Mouse (Mus musculus) left cerebral cortex, adult 2 months (tissue): ENCODE measurements around the gene Gm21970. TPM values are rescaled to one million over a fixed set of nuclear protein-coding genes. Genes with fewer than 3 reads are reported as not detected.

ENCODE experiments used
- DNase-seq, 2 experiments: peaks; one replicate each; pipeline ENCODE4 v3.0.0; 2021 to 2022; ENCODE audit warnings: low spot score in 2 of 2, mixed read lengths in 1 of 2; ENCODE audit errors: extremely low spot score in 1 of 2
- H3K27ac ChIP-seq: fragments of 200-600 bp; 2 replicates; pipeline ENCODE4 v1.8.1; 2022
- H3K4me3 ChIP-seq: fragments of 200-600 bp; 2 replicates; pipeline ENCODE4 v1.8.1; 2022
- CTCF ChIP-seq: fragments of 200-600 bp; IDR thresholded peaks from 2 replicates; pipeline ENCODE4 v1.8.1; 2022; ENCODE audit warnings: antibody characterized with exemption, mild to moderate bottlenecking, moderate library complexity
- intact Hi-C: fragments of 180-260 bp; cut with DNase I; formaldehyde crosslinking; loops from one replicate; pipeline ENCODE4 v1.15.1; 2025
- total RNA-seq, 2 experiments: library from RNA; stranded (reverse); gene quantifications; 2 replicates each; pipeline ENCODE4 v1.2.3; 2021

The Gm21970 gene
- total RNA-seq, 2 experiments from 2014 or later = not detected

DNA sequence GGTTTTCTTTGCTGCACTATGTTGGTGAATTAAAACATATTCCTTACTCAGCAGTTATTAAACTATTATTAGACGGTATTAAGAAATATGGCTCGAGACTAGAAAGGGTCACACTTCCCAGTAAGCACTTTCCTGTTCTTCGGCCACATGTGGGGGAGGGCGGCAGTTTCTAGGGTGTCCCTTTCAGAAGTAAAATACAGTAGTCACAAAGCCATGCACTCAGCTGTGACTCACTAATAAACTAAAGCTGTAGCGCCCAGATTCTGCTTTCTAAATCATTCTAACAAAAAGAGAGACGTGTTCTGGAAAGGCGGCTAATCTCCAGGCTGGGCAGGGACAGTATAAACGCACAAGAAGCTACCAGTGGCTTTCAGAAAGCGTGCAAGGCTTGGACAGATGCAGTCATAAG lies 70.3 kb downstream of the Gm21970 start:
- no peak overlapping the region for H3K27ac ChIP-seq
- DNase-seq = no peak
- no peak overlapping the region for H3K4me3 ChIP-seq
- no peak for TF ChIP-seq CTCF
- intact Hi-C loops = loop anchor here (5.0 kb wide), 1 partner anchor 104 kb away; no protein-coding TSS in a partner anchor

DNA sequence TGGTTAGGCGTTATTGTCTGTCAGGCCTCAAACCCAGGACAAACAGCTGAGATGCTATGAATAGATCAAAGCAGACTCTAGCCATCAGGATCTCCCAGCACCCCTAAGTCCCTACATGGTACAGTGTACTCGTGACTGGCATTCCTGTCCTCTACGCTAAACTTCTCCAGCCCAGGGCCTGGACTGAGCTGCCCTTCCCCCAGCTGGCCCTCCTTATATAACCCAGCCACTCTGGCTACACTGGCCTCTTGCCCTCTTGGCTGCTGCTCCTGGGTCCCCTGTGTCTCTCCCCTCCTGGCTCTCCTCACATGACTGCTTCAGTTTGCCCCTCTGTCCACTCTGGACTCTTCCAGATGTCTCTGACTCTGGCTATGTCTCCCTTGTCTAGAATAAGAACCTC lies 71.1 kb downstream of the Gm21970 start:
- Histone ChIP-seq H3K4me3 (no peak overlapping the region), H3K27ac (no peak overlapping the region)
- intact Hi-C loops = loop anchor here (5.0 kb wide), 1 partner anchor 105 kb away; no protein-coding TSS in a partner anchor
- DNase-seq = no peak
- TF ChIP-seq CTCF = no peak

DNA sequence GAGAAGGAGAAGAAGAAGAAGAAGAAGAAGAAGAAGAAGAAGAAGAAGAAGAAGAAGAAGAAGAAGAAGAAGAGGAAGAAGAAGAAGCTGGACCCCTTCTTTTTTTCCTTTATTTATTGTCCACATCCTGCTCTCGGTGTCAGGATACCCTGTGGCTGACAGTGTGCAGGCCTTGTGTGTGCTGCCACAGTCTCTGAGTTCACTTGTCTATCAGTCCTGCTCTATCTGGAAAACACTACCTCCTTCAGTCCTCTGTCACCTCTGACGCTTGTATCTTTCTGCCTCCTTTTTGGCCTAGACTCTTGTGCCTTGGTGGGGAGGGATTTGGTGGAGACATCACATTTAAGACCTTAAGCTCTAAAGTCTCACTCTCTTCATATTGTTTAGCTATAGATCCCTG lies 71.9 kb downstream of the Gm21970 start:
- intact Hi-C loops = loop anchor here (5.0 kb wide), 1 partner anchor 106 kb away; no protein-coding TSS in a partner anchor
- Histone ChIP-seq H3K4me3 (no peak overlapping the region), H3K27ac (no peak overlapping the region)
- DNase-seq = no peak
- no peak for TF ChIP-seq CTCF

DNA sequence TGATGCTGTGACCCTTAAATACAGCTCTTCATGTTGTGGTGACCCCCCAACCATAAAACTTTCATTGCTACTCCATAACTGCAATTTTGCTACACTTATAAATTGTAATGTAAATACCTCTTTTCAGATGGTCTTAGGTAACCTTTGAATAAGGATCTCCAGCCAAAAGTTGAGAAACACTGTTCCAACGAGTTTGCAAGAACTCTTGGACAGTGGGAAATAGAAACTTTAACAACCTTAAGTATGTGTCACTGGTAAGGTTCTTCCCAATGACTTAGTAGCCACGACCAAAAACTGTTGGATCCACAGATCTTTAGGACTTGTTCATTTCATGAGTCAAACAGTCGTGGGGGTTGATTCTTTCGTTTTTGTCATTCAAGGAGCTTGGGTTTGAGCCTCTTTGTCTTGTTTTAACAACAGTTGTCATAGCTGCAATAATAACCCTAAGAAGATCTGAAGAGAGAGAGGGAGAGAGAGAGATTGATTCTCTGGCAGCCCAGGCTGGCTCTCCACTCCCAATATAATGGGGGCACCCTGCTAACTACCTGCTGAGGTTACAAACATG lies 72.4 kb downstream of the Gm21970 start:
- intact Hi-C loops = loop anchor here (2.0 to 5.0 kb wide), 3 partner anchors 21 to 107 kb away; partner anchors contain the start of gene Ifnar1
- TF ChIP-seq CTCF = no peak
- no peak for DNase-seq
- Histone ChIP-seq H3K27ac (no peak overlapping the region), H3K4me3 (peak overlapping the region; percentile 60)

DNA sequence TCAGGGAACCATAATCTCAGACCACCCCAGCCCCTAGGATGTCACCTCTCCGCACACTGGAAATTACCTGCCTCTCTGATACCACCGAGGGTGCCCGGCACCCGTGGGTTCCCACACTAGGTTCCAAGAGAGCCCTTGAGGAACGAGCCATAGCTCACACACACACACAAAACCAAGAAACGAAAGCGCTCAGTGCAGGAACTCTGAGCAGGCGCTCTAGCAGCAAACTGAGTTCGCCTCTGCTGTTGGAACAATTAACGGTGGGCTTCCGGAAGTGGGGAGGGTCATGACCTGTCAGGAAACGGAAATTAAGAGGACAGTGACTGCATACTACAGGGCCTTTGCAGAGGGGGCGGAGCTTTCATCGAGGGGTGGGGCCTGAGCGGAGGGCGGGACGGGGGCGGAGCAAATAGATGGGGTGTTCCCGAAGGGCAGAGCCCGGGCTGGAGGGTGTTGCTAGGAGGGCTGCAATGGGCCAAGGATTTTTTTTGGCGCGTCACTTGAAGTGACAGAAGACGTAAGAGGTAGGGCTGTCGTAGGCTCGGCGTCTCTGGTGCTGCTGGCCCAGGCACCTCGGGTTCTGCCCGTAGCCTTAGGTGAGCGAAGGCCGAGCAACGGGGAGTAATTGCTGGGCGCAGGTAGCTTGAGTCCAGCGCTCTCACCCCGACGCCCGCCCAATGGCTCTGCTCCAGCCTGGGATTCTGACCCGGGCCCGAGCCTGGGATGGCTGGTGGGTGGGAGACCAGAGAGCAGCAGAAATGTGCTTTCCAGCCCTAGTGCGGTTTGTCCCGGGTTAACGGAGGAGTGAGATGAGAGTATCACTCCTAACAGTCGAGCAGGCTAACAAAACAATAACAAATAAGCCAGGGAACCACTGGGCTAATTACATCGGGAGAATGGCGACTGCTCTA lies 73.3 kb downstream of the Gm21970 start:
- DNase-seq = peak; percentile 73 to 81
- H3K27ac ChIP-seq = peak overlapping the region; percentile 78
- intact Hi-C loops = loop anchor here (2.0 to 5.0 kb wide), 3 partner anchors 20 to 108 kb away; partner anchors contain the start of gene Ifnar1
- peak overlapping the region; percentile 60 for H3K4me3 ChIP-seq
- TF ChIP-seq CTCF = no peak

DNA sequence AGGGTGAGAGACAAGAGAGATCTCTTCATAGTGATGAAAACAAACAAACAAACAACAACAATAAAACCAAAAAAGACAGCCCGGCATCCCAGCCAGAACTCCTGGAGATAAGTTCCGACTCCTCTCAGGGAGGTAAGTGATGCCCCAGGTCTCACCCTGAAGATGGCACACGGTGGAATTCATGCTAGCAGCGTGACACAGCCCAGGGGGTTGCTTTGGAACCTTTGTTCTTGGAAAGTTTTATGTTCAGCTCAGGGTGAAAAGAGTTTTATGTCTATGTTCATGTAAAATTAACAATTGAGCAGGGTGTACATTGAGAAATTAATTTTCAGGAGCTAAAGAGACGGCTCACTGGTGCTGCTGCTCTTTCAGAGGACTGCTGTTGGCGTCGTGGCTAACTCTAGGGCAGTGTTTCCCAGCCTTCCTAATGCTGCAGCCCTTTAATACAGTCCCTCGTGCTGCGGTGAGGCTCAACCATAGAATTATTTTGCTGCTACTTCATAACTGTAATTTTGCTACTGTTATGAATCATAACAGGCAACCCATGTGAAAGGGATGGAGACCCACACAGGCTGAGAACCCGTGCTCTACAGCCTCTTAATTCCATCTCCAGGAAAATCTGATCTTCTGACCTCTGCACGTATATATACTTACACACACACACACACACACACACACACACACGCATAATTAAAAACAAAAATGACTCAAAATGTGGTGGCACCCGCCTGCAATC lies 74.2 kb downstream of the Gm21970 start:
- Histone ChIP-seq H3K4me3 (peak overlapping the region; percentile 60), H3K27ac (no peak overlapping the region)
- intact Hi-C loops = loop anchor here (2.0 kb wide), 2 partner anchors 19 to 53 kb away; partner anchors contain the start of gene Ifnar1
- no peak for DNase-seq
- TF ChIP-seq CTCF = no peak

DNA sequence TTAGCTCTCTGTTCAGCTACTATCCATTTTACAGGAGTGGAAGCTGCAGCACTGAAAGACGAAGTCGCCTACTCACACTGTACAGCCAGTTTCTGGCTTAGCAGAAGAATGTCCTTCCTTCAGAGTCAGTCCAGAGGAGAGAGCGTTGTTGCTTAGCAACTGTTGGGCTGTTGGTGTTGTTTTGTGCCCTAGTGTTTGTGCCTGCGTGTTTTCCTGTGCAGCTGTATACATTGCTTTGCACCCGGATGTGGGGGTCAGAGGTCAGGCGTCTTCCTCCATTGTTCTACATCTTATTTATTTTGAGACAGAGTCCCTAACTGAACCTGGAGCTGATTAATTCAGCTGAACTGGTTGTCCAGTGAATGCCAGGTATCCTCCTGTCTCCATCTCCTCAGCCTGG lies 75.0 kb downstream of the Gm21970 start:
- no peak for DNase-seq
- H3K4me3 ChIP-seq = no peak overlapping the region
- no peak for TF ChIP-seq CTCF
- peak overlapping the region; percentile 47; the same call in 1 of the 2 replicates for H3K27ac ChIP-seq
- intact Hi-C loops = no loop called here

Other genes with a start within 250 kb of the Gm21970 start
- gene Olig2, start 166.3 kb upstream of the Gm21970 start, total RNA-seq = 10 to 100 TPM; 21.8 to 22.3 TPM
- gene Olig1, start 121.9 kb upstream of the Gm21970 start, total RNA-seq = 10 to 100 TPM; 77.1 to 84.7 TPM
- 10 to 100 TPM; 20.2 to 20.3 TPM for gene Ifnar2, start 18.9 kb upstream of the Gm21970 start, total RNA-seq
- 1 to 10 TPM; 8.5 to 9.1 TPM for gene Il10rb, start 14.4 kb downstream of the Gm21970 start, total RNA-seq
- 10 to 100 TPM; 45.2 TPM for gene Ifnar1, start 93.5 kb downstream of the Gm21970 start, total RNA-seq
- gene Ifngr2, start 155.4 kb downstream of the Gm21970 start, total RNA-seq = 10 to 100 TPM; 30.0 to 32.7 TPM
- 10 to 100 TPM; 84.1 to 88.0 TPM for gene Tmem50b, start 206.1 kb downstream of the Gm21970 start, total RNA-seq
- gene Dnajc28, start 227.3 kb downstream of the Gm21970 start, total RNA-seq = 1 to 10 TPM; 9.0 to 9.8 TPM